Mouse (Mus musculus) embryonic stem cell, embryonic (primary cell): ENCODE measurements around the gene Ear14.
"Not testable (repeated sequence)": the region's sequence is repeated elsewhere in the genome, so short reads cannot be mapped to it uniquely, and the experiment has no call there.

Experiments
- CTCF ChIA-PET, 4 experiments: fragments of 300-600 bp in 2 of 4; fragments of 350-600 bp in 2 of 4; sonication (Branson Sonifier 250); formaldehyde crosslinking; loops; one replicate each; lab custom pipeline; 2022; ENCODE audit warnings: inconsistent platforms in 2 of 4; lab: Charles Lee
- POLR2A ChIA-PET, 4 experiments: fragments of 300-600 bp in 2 of 4; fragments of 350-600 bp in 2 of 4; sonication (Branson Sonifier 250); formaldehyde crosslinking; loops; one replicate each; lab custom pipeline; 2022; ENCODE audit warnings: antibody characterized with exemption in 4 of 4, inconsistent platforms in 1 of 4; lab: Charles Lee

Gene Ear14

DNA sequence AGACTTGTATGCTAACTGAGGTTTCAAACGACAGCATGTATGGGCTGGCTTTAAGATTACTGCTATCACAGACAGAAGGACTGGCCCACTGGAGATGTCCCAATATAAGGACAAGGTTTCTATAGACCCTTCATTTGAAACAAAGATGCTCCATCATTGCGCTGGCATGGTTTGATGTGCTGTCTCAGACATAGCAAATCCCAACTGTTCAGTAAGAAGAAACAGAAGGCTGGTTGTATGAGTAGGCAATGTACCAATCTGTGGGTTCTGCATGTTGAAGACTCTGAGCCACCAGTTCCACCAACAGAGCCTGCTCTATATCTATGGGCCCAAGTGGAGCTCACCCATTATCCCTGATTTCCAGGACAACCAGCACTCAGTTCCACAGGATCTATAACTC lies at the start of gene Ear14:
Ear14 (plus strand) TSS at position 277 of the 400 bp plus-strand sequence.
- ChIA-PET POLR2A (no interaction called here), CTCF (no interaction called here)

DNA sequence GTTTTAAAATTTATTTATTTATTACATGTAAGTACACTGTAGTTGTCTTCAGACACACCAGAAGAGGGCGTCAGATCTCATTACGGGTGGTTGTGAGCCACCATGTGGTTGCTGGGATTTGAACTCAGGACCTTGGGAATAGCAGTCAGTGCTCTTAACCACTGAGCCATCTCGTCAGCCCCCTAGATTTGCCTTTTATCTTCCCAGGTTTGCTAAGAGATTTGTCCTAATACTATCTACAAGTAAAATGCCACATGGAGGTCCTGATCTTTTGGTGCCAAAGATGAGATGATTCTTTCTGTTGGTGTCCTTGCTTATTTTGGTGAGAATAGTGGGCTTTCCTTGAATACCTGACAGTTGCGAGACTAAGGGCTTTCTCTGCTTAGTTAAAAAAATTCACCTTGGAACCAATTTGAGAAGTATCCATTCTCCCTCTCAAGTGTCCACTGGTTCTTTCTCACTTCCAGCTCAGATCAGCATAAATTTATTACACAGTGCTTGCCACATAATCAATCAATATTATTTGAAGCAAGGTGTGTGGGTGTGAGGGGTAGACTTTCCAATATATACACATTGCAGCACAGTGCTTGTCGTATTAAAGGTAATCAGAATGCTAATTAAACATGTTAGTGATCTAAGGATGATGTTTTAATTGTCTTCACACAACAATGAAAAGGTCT lies 47.0 kb upstream of the Ear14 start:
- POLR2A ChIA-PET, result no interaction called here
- CTCF ChIA-PET, result no interaction called here

DNA sequence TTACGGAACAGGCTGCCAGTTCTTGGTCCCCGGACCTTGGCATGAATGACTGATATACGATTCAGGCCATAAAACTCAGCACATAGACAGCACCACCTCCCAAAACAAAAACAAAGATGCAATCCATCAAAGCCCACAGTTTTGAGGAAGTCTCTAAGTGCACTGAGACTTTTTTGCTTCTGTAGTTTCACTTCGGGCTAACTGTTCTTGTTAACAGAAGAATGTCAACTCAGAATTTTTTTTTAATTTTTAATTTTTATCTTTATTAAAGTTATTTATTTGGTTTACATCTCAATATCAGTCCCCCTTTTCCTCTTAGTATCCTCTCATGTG lies 46.5 kb upstream of the Ear14 start:
- ChIA-PET POLR2A (no interaction called here), CTCF (no interaction called here)

DNA sequence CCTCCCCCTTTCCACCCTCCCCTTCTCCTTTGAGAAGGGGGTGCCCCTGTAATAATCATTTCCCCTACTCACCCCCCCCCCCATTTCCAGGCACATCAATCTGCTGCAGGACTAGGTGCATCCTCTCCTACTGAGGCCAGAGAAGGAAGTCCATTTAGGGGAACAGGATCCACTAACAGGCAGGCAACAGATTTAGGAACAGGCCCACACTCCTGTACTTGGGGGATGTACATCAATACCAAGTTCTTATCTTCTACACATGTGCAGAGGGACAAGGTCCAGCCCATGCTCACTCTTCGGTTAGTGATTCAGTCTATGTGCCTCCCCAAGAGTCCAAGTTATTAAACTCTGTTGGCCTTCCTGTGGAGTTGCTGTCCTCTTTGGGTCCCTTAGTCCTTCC lies 46.1 kb upstream of the Ear14 start:
- ChIA-PET CTCF (no interaction called here), POLR2A (no interaction called here)

DNA sequence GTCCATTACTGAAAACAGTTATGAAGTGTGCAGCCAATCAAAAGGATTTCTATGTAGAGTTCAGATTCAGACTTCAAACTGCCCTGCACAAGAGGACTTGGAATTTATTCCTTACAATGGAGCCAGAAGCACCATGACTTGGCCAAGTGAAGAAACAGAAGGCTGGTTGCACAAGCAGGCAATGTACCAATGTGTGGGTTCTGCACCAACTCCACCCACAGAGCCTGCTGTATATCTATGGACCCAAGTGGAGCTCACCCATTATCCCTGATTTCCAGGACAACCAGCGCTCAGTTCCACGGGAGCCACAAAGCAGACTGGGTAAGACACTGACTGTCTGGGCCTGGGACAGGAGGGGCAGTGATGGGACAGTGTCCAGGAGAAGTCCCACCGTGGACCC lies 41.2 kb upstream of the Ear14 start, which contains the start of gene Rnase2b:
Rnase2b (plus strand) TSS at position 285 of the 400 bp plus-strand sequence.
- CTCF ChIA-PET, POLR2A ChIA-PET: not testable (repeated sequence)

DNA sequence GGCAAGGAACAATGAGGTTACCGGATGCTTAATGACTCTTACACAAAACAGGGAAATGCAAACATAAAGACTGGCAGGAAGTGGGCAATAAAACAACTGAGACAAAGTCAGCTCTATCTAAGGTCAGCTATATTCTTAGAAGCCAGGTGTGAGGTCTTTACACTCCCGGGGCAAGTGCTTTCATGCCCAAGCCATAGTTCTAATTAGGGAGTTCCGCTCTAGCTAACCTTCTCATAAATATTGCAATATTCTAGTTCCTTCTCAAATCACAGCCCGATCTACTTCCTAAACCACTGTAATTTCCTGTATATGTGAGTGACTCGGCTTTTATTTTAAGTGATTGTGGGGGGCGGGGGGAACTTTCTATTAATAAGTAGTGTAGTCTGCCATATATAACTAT lies 39.9 kb upstream of the Ear14 start:
- POLR2A ChIA-PET, result interaction anchor here in 1 of 4 experiments (0.6 to 0.9 kb wide), 3 partner anchors 14 to 183 kb away, joined by 3 to 5 read pairs (median 3); no protein-coding TSS in a partner anchor

DNA sequence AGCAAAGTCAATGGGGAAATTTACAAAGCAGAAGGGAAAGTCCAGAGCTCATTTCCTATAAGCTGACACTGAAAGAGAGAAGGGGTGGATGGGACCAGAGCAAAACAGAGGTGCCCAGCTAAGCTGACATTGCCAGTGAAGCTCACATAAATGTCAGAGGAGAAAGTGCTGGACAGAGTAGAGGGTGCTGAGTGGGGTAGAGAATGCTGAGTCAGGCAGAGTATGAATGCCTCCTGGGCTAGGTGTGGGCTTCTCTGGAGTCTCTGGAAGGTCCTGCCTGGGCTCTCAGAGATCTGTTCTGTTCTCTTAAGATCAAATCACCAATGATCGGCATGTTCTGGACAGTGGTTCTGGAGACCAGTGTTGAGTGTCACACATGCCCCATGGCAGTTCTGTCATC lies 37.8 kb upstream of the Ear14 start:
- ChIA-PET POLR2A (no interaction called here), CTCF (interaction anchor here in 3 of 4 experiments (0.6 to 0.9 kb wide), 4 partner anchors 11 to 408 kb away, joined by 3 read pairs; no protein-coding TSS in a partner anchor)

More for the DNA sequence above, 39.9 kb upstream of the Ear14 start:
- CTCF ChIA-PET, result interaction anchor here in 1 of 4 experiments (0.6 kb wide), 1 partner anchor 141 kb away, joined by 3 read pairs; no protein-coding TSS in a partner anchor

DNA sequence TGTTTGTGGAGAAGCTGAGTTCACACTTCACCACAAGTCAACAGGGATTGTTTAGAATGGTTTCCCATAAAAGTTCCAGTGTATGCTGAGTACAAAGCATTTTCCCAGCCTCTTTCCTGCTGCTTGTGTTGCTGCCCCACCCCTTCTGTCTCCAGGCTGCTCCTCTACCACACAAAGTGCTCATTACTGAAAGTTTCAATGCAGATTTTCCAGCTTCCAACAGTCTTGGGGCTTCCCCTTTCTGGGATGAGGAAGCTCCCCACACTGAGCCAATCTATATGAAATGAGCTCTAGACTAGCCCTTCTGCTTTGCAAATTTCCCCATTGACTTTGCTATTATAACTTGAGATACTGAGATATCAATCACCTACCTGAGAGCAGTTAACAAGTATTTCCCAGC lies 37.1 kb upstream of the Ear14 start:
- CTCF ChIA-PET, result interaction anchor here in 3 of 4 experiments (0.6 to 1.0 kb wide), 3 partner anchors 75 to 408 kb away, joined by 3 read pairs; no protein-coding TSS in a partner anchor
- POLR2A ChIA-PET, result no interaction called here

DNA sequence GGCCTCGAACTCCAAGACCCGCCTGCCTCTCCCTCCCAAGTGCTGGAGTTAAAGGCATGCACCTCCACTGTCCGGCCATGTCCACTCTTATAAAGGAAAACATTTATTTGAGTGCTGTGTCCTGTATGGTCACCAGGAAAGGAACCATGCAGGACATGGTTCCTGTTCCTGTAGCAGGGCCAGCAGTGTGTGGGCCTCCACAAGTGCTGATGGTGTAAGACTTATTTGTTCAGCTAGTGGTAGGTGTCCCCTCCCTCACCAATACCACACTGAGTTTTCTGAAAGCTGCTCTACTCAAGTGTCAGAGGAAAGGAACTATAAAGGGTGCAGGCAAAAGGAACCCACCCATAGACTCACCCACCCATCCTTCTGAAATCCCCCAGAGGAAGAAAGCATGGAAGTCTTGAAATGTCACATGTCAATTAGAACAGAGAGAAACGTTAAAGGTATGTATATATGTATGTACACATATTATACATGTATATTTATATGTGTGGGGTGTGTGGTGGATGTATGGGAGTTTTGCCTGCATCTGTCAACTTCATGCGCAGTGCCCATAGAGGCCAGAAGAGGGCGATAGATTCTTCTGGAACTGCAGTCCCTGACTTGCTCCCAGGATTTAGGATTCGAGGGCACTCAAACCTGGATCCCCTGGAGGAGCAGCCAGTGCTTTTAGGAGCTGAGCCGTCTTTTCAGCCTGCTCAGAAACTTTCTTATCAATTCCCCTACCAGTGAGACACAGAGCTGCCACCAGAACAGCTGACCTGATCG lies 30.9 kb upstream of the Ear14 start:
- CTCF ChIA-PET, result interaction anchor here (0.7 to 1.8 kb wide), 11 partner anchors 10 to 96 kb away, joined by 3 to 24 read pairs (median 6); no protein-coding TSS in a partner anchor
- POLR2A ChIA-PET, result not testable (repeated sequence)

DNA sequence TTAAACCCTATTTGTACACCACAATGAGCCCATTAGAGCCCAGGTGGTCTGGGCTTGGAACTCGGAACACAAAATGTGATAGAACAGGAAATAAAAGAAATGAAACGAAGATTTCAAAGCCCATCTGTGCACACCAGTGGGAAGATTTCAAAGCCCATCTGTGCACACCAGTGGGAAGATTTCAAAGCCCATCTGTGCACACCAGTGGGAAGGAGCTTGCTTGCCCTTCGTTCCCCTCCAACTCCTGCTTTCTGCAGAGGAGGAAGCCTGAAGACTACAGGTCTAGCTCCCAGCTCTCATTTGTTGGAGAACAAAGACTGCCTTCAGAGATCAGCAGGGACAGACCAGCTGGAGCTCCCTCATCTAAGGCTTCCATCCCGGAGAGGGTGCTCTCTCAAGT lies 30.2 kb upstream of the Ear14 start:
- CTCF ChIA-PET, result interaction anchor here (0.7 to 1.8 kb wide), 12 partner anchors 9 to 141 kb away, joined by 3 to 24 read pairs (median 5); no protein-coding TSS in a partner anchor
- POLR2A ChIA-PET, result interaction anchor here in 1 of 4 experiments (0.7 kb wide), 1 partner anchor 232 kb away, joined by 3 read pairs; no protein-coding TSS in a partner anchor

DNA sequence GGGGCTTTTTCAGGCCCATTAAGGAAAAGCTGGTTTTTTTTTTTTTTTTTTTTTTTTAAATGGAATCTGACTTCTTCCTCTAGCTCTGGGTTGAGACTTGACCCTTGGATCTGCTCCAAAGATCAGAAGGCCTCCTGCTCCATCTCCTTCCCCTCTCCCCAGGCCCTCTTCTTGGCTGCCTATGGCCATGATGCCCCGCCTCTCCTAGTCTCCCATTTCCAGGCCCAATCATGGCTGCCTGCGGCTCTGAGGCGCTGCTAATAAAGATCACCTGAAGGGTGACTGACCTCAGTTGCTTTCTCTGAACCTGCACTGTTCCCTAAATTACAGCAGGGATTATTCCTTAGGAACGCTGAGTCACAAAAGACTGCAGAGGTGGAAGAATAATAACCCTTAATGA lies 29.3 kb upstream of the Ear14 start:
- CTCF ChIA-PET, result interaction anchor here (0.6 to 1.8 kb wide), 11 partner anchors 8 to 177 kb away, joined by 3 to 24 read pairs (median 7); no protein-coding TSS in a partner anchor

DNA sequence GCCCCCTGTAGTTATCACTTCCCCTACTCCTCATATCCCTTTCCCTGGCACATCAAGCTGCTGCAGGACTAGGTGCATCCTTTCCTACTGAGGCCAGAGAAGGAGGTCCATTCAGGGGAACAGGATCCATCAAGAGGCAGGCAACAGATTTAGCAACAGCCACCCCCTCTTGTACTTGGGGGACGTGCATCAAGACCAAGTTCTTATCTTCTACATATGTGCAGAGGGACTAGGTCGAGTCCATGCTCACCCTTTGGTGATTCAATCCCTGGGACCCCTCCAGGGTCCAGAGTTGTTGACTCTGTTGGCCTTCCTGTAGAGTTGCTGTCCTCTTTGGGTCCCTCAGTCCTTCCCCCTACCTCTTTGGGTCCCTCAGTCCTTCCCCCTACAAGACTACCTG lies 22.1 kb upstream of the Ear14 start:
- POLR2A ChIA-PET, result not testable (repeated sequence)

More for the DNA sequence above, 29.3 kb upstream of the Ear14 start:
- POLR2A ChIA-PET, result interaction anchor here in 2 of 4 experiments (0.6 to 0.7 kb wide), 3 partner anchors 93 to 366 kb away, joined by 3 read pairs; partner anchors contain the start of genes Ccnb1ip1 (in 1 of the 2) and Parp2 (in 1 of the 2)

DNA sequence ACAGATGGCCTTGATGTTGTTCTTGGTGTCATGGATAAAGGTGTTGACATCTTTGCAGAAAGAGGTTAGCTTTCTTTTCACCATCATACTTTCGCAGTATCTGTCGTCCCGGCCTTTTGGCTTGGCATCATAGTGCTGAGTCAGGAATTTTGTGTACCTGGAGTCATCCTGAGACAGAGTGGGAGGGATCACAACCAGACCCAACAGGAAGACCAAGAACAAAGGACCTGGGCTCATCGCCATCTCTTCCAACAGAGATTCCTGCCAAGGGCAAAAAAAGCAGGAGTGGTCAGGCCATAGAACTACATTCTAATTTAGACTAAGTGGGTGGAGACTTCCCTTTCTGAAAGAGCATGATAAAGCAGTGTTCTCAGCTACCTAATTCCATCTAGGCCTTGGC lies 7.5 kb upstream of the Ear14 start:
- POLR2A ChIA-PET, result interaction anchor here in 3 of 4 experiments (0.6 to 1.6 kb wide), 4 partner anchors 8 to 63 kb away, joined by 3 read pairs; no protein-coding TSS in a partner anchor
- CTCF ChIA-PET, result interaction anchor here in 2 of 4 experiments (0.5 to 0.7 kb wide), 2 partner anchors 19 to 119 kb away, joined by 3 to 4 read pairs; no protein-coding TSS in a partner anchor

More for the DNA sequence above, 22.1 kb upstream of the Ear14 start:
- CTCF ChIA-PET, result interaction anchor here in 1 of 4 experiments (1.6 kb wide), 1 partner anchor 8 kb away, joined by 3 read pairs; no protein-coding TSS in a partner anchor

DNA sequence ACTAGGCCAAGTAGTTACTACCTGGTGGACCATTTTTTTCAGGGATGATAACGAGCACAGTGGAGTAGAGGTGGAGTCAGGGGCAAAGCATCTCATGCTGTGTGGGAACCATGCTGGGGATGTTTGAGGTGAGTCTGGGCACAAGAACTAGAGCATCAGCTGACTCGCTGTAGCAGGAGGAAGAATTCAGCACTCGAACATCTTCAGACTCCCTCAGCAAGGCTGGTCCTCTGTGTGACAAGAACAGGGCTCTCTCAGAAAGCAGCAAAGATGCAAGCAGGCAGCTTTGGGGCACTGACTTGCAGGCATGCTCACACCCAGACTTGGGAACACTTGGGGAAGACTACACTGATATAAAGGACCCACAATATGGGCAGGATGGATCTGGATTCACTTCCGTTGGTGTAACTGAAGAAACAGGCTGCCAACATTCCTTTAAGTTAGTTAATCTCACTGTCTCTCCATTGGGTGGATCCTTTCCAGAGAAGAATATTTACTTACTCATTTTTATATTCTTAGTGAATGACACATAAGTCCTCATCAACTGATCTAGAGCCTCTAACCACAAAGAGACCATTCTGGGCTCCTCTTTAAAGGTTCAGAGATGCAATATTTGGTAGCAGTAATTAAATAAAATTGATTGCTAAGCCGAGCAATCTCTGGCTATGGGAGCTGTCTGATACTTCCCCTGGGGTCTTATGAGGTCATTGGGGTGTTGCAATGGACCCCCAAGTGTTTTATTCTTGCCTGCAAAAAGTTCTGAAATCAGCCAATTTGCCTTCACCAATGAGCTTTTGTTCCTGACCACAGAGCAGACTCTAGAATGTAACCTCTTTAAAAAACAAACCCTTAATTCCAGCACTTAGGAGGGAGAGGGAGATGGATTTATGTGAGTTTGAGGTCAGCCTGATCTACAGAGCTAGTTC lies 3.8 kb upstream of the Ear14 start, which contains the start of gene Ang2:
Ang2 (minus strand) TSS at position 51 of the 926 bp plus-strand sequence.
- ChIA-PET POLR2A (interaction anchor here in 1 of 4 experiments (0.6 kb wide), 1 partner anchor 334 kb away, joined by 3 read pairs; no protein-coding TSS in a partner anchor), CTCF (no interaction called here)

DNA sequence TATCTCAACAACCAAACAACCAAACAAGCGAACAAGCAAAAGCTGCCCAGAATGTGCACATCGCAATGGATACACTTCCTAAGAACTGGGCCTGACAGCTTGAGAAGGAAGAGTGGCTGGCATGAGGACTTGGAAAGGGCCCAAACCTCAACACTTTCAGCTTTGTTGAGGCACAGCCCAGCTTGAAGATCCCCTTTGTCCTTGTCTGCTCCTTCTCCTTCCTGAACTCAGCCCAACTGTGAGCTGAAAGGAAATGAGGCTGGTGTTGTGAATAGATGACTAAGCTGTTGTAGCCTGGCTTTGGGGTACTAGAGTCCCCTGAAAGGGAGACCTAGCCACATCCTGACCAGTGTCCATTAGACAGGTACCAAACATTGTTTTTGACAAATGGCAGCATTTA lies 3.1 kb upstream of the Ear14 start:
- ChIA-PET CTCF (no interaction called here), POLR2A (interaction anchor here in 2 of 4 experiments (0.6 kb wide), 2 partner anchors 106 to 333 kb away, joined by 3 read pairs; no protein-coding TSS in a partner anchor)

DNA sequence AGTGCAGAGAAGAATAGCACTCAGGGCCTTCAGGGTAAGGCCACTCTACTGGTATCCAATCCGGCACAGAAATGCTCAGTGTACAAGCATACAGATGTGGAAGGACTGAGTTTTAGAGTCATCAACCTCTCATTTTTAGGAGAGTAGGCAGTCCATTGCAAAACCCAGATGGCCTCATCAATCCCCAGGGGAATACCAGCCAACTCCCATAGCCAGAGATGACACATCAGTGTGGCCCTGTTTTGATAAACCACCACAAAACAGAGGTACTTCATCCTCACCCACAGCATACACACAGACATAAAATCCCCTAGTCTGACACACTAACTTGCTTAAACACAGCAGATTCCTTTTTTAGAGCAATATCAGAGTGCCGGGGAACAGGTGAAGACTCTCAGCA lies 2.7 kb upstream of the Ear14 start:
- ChIA-PET POLR2A (interaction anchor here in 1 of 4 experiments (0.6 kb wide), 1 partner anchor 106 kb away, joined by 3 read pairs; no protein-coding TSS in a partner anchor), CTCF (no interaction called here)

DNA sequence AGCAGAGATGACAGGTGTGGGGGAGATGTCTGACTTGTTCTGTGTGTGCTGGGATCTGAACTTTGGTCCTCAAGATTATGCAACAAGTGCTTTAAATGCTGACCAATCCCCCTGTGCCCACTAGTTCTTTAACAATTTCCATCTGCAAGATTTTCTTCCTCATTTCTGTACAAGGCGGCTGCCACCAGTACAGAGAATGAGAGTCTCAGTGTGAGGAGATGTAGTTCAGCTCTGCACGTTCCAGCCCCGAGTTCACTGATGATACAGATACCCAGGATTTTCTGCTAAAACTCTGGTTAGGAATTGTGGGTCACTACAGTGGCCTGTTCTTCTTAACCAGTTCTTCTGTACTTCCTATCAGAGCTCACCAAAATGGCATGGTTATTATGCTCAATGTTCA lies 16.9 kb downstream of the Ear14 start:
- CTCF ChIA-PET, POLR2A ChIA-PET: not testable (repeated sequence)

DNA sequence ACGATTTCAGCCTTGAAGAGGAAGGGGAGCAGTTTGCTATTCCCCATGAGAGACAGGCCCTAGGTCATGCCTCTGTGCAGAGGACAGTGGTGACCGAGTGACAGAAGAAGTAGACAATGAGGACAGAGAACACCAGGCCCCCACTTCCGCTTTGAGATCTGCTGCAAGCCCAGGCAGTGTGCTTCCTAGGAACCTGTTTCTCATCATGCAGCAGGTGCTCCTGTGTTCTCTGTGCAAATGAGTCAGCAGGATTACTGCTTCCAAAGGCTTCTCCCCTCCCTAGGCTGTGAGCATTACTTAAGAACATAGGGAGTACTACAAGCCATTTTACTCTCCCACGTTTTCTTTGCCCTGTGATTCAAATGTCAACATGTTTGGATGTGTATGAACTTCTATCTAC lies 26.5 kb downstream of the Ear14 start:
- CTCF ChIA-PET, POLR2A ChIA-PET: not testable (repeated sequence)
